Mouse (Mus musculus) 416B (cell line): ENCODE measurements around the gene Mrpl38.

Experiments used
- DNase-seq: peaks from one replicate; pipeline ENCODE4 v3.0.0; 2011; ENCODE audit warnings: low read depth

Mrpl38 gene

GRCm38 (mm10) chr11:116138468-116139138 lies at the start of gene Mrpl38:
Mrpl38 (minus strand) TSS chr11:116138868.
- DNase-seq = peak; percentile 98

- DNase-seq = no peak
Observed at GRCm38 (mm10) chr11:116187226-116187930, 48.7 kb upstream of the Mrpl38 start.

- DNase-seq = no peak
Observed at GRCm38 (mm10) chr11:116186360-116186759, 47.7 kb upstream of the Mrpl38 start.

- no peak for DNase-seq
Observed at GRCm38 (mm10) chr11:116185836-116186235, 47.2 kb upstream of the Mrpl38 start.

- no peak for DNase-seq
Observed at GRCm38 (mm10) chr11:116178411-116179121, 39.9 kb upstream of the Mrpl38 start.

GRCm38 (mm10) chr11:116176010-116176409 lies 37.3 kb upstream of the Mrpl38 start:
- DNase-seq = peak; percentile 73

- peak; percentile 75 for DNase-seq
Observed at GRCm38 (mm10) chr11:116174775-116175448, 36.2 kb upstream of the Mrpl38 start.

- no peak for DNase-seq
Observed at GRCm38 (mm10) chr11:116171959-116172358, 33.3 kb upstream of the Mrpl38 start.

- peak; percentile 58 for DNase-seq
Observed at GRCm38 (mm10) chr11:116170003-116170800, 31.5 kb upstream of the Mrpl38 start.

GRCm38 (mm10) chr11:116169214-116169613 lies 30.5 kb upstream of the Mrpl38 start:
- peak; percentile 57 for DNase-seq

- peak; percentile 95 for DNase-seq
Observed at GRCm38 (mm10) chr11:116167884-116168439, 29.3 kb upstream of the Mrpl38 start, which contains the start of gene Fbf1. Fbf1 (minus strand) TSS chr11:116168166.

GRCm38 (mm10) chr11:116167232-116167631 lies 28.6 kb upstream of the Mrpl38 start:
- peak; percentile 64 for DNase-seq

GRCm38 (mm10) chr11:116163002-116163401 lies 24.3 kb upstream of the Mrpl38 start:
- DNase-seq = no peak

- DNase-seq = no peak
Observed at GRCm38 (mm10) chr11:116162146-116162545, 23.5 kb upstream of the Mrpl38 start.

- no peak for DNase-seq
Observed at GRCm38 (mm10) chr11:116161312-116161711, 22.6 kb upstream of the Mrpl38 start.

- DNase-seq = no peak
Observed at GRCm38 (mm10) chr11:116150960-116151359, 12.3 kb upstream of the Mrpl38 start.

- no peak for DNase-seq
Observed at GRCm38 (mm10) chr11:116149341-116149740, 10.7 kb upstream of the Mrpl38 start.

GRCm38 (mm10) chr11:116148761-116149221 lies 10.1 kb upstream of the Mrpl38 start:
- DNase-seq = no peak

GRCm38 (mm10) chr11:116146294-116146985 lies 7.8 kb upstream of the Mrpl38 start:
- no peak for DNase-seq
